Mouse (Mus musculus): ENCODE results near the gene Scly.
A peak's percentile ranks its signal among the peaks of the same experiment; 100 is the strongest.

Scly gene

DNA sequence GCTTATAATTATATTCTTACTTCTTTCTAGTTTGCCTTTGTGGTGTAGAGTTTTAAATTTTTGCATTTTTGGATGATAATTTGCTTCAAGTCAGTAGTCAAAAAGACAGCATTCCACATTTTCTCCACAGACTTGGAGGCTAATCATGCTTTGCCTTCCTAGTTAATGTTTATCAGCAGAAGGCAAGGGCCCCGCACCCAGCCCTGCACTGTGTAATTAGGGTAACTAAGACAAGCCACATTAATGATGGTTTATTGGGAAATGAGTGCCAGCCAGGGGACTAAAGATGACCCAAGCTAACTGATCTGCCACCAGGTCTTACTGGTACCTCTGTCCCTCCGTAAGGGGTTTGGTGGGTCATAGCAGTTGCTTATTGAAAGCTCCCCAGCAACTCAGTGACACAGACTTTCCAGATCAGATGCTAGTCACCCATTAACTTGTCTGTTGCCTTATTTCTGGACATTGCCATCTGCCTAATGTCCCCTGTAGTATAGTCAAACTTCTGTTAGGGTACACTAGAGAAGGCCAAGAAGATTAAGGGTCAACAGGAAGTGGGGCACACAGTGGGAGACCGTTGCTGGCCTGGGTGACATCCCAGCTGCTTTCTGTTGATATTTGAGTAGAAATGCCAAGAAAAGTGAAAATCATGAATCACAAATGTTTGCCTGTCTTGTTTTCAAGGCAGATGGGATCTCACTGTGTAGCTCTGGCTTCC, 3.2 kb downstream of the Scly start:
- DNase-seq: no peak

DNA sequence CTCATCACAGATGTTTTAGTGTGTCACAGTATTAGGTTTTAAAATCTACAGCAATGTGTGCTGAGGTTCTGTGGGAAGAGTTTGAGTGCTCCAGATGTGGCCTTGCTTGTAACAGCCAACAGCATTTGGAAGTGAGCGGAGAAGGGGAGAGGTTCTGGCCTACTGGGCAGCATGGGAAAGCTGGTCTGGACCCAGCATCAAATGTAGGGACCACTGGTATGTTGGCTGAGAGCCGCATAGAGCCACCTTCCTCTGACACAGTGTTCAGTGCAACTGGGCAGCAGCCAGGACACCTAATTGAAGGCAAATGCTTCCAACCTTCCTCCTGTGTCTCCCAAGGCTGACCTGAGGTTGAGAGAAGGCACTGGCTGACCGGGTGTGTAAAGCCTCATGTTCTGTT, 3.9 kb downstream of the Scly start:
- no peak for DNase-seq

DNA sequence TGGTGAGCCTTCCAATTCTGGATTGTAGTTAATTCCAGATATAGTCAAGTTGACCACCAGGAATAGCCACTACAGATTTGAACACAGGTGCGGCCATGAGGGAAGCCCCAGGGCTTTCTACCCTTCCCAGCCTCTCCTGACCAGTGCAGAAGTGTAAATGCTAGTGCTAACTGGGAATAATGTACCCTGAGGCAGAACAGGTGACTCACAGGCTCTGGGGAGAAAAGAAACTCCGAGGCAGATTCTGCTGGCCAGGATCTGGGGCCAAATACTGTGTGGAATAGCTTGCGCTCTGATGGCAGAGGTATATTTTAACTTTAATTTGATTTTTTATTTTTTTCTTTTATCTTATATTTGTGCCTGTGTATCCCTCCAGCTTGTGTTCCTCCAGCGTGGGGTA, 6.5 kb downstream of the Scly start:
- DNase-seq: no peak

DNA sequence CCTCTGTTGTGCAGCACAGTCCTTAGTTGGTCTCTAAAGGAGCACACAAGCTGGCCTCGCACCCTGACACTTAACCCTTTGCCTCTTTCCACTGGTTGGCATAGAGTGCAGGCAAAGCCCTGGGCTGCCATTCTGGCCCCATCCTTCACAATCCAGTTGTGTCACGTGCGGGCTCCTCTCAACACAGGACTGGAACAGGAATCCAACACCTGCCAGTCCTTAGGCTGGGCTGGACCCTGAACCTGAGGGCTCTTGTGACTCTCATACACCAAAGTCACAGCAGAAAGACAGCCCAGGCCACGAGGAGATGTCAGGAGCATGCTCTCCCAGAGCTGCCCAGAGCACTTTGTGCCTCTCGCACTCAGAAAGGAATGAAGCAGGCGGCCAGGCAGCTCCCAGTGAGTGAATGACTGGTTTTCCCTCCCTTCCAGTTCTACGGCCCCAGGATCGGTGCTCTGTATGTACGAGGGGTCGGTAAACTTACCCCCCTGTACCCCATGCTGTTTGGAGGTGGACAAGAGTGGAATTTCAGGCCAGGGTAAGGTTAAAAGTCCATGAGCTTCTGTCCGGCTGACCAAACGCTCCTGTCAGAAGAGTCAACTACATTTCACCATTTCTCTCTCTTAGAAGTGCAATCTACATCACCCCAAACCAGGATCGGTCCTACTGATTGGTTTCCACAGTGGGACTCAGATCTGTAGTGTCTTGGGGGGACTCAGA, 11.4 kb downstream of the Scly start:
- no peak for DNase-seq

DNA sequence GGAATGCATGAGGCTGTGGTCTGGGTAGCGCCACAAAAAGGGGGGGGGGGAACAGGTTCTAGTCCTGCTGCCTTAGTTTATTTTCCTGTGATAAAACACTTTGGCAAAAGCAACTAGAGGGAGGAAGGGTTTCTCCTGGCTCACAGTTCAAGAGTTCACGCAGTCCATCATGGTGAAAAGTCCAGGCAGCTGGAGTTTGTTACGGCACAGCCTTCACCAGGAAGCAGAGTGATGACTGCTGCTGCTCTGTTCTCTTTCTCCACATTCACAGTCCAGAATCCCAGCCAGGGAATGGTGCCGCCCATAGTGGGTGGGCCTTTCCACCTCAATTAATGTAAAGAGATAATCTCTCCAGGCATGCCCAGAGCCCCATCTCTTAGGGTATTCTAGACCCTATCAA, 14.1 kb downstream of the Scly start:
- no peak for DNase-seq

DNA sequence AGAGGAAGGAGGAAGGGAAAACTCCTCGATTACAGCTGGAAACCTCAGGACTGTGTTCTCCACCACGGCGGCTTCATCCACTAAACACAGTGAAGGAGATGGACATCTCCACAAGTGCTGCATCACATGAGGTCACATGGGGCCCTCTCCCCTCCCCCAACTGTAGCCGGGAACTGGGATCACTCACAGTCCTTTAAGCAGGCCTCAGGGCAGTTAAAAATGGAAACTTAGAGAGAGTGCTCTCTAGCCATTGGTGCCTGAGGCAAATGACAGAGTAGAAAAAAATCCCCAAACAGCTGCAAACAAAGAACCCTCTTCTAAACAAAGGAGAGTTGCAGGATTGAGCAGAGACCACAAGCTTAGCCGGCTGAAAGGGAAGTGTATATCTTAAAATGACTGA, 15.1 kb downstream of the Scly start:
- DNase-seq: no peak

DNA sequence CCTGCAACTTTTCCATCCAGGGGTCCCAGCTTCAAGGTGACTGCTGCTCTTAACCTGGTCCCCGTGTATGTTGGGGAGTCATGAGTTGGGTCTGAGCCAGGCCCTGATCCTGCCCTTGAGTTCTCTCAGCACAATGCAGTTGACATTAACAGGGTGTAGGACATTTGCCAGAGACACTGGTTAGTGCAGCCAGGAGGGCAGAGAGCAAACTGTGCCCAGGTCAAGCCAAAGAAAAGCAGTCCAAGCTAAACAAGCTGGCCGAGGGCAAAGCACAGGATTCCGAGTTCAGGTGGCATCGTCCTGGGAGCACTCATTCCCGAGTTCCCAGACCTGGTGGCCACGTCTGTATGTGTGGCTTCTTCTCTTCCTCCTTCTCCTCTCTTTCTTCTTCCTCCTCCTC, 19.5 kb downstream of the Scly start:
- no peak for DNase-seq

DNA sequence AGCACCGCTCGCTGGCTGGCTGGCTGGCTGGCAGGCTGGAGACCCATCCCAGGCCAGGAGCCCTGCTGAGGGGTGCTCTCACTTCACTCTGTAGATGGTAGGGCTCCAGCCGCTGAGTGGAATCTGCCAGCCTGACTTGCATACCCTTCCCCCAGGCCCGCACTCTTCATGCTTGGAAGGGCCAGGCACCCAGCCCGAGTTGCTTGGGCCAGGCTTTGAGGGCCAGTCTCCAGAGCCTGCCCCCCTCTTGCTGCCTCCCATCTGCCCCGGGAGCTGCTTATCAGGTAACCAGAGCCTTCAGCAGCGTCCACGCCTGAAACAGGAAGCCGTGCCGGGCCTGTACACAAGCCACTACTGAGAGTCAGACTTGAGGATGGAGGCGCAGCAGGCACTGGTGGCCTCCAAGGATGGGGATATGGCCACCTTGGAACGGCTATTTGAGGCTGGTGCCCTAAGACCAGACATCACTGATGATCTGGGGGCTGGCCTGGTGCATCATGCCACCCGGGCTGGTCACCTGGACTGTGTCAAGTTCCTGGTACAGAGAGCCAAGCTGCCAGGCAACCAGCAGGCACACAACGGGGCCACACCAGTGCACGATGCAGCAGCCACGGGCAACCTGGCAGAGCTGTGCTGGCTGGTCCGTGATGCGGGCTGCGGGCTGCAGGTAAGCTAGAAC, 23.8 kb downstream of the Scly start, which contains the start of gene Espnl:
Espnl (plus strand) TSS at position 316 of the 679 bp plus-strand sequence.
- DNase-seq: no peak

DNA sequence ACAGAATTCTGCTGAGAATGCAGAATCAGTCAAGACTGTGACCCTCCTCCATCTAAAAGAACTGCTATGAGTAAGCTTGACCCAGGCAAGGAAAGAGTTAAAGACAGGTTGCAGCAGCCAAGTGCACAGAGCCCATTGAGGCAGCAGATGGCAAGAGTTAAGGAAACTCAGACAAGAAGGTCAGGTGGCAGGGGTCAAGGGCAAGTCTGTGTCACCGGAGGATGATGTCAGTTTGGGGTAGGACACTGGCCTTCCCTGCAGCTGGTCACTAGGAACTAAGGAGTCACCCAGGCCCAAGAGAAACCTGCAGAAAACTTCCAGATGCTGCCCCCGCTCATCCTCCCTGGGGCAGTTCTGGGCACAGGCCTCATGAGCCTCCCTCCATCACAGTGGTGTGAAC, 26.5 kb downstream of the Scly start:
- no peak for DNase-seq

DNA sequence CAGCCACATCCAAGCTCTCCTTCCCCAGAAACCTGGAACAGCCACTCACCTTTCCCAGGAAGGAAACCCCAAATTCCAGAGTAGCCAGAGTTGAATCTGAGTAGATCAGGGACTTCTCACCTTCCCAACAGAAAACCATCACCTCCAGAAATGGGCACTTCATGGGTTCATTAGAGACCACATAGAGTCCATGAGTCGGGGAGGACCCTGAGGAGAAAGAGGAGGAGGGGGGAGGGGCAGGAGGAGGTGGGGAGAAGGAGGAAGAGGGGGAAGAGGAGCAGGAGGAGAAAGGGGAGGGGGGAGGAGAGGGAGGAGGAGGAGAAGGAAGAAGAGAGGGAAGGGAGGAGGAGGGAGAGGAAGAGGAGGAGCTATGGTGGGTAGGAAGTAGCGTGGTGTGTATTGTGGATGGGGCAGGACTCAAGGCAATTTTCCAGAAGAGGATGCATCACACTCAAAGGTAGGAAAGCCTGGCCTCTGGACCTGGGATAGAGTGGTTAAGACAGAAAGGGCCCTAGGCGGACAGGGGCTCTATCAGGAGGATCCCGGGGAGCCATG, 27.4 kb downstream of the Scly start:
- no peak for DNase-seq

DNA sequence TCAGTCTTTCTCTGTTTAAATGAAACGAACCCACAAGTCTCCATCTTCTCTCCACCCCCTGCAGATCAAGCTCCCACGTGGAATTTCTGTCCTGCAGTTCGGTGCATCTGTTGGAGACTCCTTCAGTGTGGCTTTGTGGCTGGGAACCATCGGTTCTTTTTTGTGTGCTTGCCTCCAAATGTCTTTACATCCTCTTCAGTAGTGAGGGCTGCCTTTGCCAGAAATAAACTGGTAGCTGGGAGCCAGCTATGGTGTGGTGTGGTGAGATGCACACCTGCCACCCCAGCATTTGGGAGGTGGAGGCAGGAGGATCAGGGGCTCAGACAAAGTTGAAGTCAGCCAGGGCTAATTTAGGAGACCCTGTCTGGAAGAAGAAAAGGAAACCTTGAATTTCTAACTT, 34.0 kb downstream of the Scly start:
- DNase-seq: peak; percentile 33

DNA sequence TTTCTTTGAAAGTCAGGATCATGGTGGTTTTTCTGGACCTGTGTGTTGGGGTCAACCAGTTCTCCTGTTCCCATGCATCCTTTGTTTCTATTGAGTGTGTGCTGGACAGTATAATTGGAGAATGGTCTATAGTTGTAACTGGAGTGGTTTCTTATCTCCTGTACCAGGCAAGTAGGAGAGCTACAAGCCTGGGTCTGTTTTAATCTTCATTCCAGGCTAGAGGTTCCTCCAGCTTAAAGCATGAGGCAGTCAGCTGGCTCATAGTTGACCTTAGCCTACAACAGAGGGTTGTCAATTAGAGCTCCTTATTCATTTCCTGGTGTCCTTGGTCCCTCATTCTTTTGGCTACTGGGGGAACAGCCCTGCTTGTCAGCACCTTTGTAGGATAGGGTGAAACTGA, 35.4 kb downstream of the Scly start:
- no peak for DNase-seq

DNA sequence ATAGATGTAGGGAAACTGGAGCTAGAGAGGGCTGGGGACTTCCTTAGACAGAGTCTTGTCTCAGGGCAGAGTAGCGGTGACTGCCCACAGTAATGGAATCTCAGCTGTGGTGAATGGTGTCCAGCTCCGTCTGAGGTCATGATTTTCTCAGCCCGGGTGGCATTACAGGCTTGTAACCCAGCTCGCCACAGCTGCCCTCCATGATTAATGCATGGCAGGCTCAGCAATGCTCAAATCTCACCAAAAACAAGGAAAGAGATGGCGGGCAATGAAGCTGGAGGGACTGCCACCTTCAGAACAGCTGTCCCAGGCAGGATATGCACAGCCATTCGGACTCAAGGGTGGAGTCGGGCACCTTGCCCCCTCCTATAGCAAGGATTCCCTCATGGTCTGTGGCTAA, 39.2 kb downstream of the Scly start:
- DNase-seq: no peak

DNA sequence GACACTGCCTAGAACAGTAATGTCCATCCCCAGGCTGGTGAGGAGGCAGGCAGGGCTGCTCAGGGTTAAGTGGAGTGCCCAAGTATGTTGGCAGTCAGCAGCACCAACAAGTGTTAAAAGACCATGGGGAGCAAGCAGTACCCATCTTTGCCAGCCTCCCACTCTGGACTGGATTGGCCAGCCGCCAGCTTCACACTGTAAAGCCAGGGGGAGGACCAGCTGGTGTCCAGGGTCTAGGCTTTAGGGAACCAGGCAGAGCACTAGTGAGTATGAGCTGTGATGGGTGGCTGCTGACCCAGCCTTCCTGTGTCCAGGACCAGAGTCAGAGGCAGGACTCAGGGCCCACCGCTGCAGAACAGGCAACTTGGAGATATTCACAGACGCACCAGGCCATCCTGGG, 45.9 kb downstream of the Scly start:
- no peak for DNase-seq

DNA sequence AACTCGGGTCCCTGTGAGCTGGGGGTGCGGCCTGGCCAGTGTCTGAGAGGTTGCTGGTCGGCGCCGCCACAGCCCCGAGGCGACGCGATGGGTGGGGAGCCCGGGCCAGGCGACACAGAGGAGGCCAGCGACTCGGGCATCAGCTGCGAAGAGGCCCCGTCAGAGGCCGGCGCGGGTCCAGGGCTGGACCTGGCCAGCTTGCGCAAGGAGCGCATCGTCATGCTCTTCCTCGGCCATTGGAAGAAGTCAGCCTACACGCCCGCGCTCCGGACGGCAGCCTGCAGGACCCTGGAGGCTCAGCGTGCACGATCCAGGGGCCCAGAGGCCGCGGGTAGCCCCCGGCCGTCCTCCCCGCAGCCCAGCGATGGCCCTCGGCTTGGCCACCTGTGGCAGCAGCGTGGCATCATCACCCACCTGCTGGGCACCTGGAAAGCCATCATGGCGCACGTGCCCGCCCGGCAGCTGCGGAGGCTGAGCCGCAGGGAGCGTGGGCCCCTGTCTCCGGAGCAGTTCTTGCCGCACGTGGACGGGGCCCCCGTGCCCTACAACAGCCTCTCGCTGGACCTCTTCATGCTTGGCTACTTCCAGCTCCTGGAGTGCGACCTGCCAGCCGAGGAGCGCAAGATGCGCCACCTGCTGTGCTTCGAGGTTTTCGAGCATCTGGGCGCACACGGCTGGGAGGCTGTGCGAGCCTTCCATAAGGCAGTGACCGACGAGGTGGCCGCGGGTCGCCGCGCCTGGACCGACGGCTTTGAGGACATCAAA, 47.0 kb downstream of the Scly start:
- DNase-seq: peak; percentile 23

DNA sequence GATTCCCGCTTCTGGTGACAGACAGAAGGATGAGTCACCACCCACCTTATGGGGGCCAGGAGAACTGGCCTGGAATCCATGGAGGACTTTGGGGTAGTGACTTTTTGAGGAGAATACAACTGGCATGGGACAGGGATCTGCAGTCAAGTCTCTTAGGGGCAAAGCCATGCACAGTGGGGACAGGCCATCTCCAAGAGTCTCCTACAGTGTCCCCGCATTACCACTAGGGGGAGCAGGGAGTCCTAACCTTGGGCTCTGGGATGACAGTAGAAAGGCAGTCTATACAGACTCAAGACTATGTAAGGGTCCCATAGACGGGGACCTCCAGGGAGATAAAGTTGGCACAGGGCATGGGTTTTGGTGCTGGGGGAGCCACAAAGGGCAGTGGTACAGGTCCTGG, 48.8 kb downstream of the Scly start:
- peak; percentile 49 for DNase-seq

DNA sequence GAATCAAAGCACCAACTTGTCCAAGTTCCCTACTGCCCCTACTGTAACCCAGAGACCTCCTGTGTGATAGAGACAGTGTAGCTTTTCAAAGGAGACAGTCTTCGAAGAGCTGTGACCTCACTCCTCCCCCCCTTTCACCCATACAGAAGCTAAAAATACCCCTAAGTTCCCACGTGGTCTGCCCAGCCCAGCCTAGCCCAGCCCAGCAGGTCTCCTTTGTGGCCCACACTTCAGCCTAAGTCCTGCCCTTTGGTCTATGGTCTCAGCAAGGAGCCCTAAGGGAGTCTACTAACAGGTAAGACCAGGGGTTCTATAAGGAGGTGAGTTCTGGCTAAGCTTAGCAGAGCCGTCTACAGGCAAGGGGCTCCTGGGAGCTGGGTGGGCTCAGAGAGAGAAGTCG, 52.7 kb downstream of the Scly start, which contains the start of gene Klhl30:
Klhl30 (plus strand) TSS at position 176 of the 400 bp plus-strand sequence.
- DNase-seq: no peak

DNA sequence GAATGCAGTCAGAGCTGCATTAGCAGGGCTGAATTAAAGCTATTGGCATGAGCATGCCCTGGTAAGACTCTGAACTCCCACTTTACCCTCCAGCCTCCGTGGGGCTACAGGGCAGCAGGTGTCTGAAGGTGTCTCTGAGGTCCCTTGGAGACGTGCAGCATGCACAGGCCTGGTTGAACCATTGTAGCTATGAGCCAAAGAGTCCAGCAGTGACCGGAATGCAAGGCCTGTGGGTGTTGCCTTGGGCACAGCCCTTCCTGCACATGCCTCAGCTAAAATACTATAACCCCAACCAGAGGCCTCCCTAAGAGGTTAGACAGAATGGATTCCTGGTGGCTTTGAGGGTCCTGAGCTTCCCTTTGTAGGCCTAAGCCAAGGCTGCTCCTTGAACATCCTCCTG, 53.1 kb downstream of the Scly start:
- DNase-seq: no peak

DNA sequence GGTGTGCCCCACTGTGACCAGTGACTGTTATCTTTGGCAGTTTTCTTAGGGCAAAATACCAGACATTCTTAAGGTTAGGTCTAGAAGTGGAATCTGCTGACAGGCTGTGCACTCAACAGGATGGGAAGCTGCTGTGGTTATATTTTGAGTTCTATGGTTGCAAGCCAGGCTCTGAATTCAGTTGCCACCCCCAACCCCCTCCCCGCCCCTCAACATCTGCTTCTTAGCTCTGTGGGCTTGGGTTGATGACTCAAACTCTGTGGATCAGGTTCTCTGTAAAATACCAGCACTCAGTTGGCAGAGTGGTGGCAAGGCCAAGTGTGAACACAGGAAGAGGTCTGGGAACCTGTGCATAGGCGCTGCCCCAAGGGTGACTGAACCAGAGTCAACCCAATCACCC, 54.1 kb downstream of the Scly start:
- DNase-seq: no peak

DNA sequence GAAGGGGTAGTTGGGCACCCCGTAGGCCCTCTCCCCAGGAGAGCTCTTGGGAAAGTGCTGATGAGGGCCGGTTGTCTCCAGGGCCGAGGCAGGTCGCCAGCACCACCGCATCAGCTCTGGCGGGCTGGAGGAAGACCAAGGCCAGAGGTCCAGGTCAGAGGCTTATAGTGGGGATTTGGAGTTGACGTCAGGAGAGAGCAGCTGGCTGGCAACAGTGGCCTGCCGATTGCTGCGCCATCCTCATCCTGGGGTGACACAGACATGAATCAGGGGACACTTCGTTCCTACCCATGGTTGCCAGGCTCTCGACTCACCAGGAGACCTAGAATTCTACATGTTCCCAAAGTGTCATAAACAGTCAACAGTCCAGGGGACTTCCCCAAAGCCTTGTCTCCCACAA, 58.0 kb downstream of the Scly start:
- DNase-seq: no peak

DNA sequence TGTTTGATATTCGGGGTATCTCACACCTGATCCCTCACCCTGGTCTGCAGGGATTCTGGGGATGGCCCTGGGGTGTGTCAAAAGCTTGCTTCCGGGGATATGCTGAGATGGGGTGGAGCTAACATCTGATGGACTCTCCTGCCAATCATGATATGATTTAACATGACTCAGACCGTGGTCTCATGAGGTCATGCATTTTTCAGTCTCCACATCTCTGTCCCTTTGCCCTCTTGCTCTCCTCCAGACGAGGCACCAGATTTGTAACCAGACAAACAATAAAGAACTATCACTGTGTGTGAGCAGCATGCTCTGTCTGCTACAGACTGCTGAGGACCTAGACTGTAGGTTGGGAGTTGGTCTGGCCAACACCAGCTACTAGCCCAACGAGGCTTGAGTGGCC, 64.0 kb downstream of the Scly start:
- no peak for DNase-seq

DNA sequence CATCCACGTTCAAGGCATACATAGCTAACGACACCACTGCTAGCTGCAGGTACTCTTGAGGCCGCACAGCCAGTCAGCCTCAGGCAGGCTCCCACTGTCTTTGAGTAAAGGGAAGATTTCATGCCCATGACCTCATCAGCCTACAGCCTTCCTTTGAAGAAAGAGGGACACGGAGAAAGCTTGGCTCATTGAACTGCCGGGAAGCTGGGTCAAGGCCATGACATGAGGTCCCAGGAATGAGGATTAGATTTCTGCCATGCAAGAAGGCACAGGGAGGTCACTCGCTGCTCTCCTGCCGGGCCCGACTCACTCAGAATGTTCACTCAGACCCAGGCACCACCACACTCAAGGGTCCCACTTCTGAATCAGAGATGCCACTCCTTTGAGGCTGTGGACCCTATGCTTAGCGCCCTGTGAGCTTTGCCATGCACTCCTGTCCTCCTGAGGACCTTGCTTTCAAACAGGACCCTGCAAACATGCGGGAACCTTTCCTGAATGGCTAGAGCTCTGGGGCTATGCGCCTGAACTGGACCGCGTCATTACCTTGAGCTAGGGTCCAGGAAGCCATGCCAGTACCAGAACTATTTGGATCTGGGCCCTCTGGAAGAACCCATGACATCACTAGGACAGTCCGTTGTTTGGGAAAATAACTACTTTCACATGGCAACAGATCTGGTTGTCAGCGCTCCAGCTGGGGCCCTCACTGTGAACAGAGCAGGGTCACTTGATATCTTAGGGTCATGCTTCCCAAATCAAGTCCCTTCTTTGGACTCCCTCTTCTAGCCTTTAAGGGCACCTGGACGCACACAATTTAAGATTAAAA, 66.9 kb downstream of the Scly start:
- no peak for DNase-seq

Measured in right cerebral cortex, postnatal 25 days (tissue).